Mouse (Mus musculus) ES-Bruce4 (cell line): ENCODE results near the gene Arhgef2.

Experiments
- CTCF ChIP-seq: IDR thresholded peaks from one replicate; pipeline ENCODE4 v1.8.1; 2011; ENCODE audit warnings: low read depth, low read length
- EP300 ChIP-seq: IDR thresholded peaks from 2 replicates; pipeline ENCODE4 v1.6.1; 2011; ENCODE audit warnings: low read depth, low read length; ENCODE audit not compliant: insufficient read depth
- POLR2A ChIP-seq: IDR thresholded peaks from one replicate; pipeline ENCODE4 v1.8.1; 2011; ENCODE audit warnings: low read length; ENCODE audit not compliant: insufficient read depth

GRCm38 (mm10) chr3:88628766-88629165, 23.0 kb downstream of the Arhgef2 start:
- TF ChIP-seq POLR2A (no peak), CTCF (no peak), EP300 (no peak)
